Mouse (Mus musculus) A20 (cell line): ENCODE results near the gene Polr3b.

Experiments used
- DNase-seq: peaks from one replicate; pipeline ENCODE4 v3.0.0-alpha.2; 2011; ENCODE audit warnings: low read depth, low spot score

Gene Polr3b

GRCm38 (mm10) chr10:84710827-84711226 is 88.7 kb downstream of the Polr3b start:
- DNase-seq, result no peak

- DNase-seq, result no peak
Observed at GRCm38 (mm10) chr10:84711479-84711878, 89.4 kb downstream of the Polr3b start.

GRCm38 (mm10) chr10:84711940-84712339 is 89.8 kb downstream of the Polr3b start:
- DNase-seq, result no peak

GRCm38 (mm10) chr10:84712532-84712931 is 90.4 kb downstream of the Polr3b start:
- DNase-seq, result no peak

GRCm38 (mm10) chr10:84713043-84713442 is 91.0 kb downstream of the Polr3b start:
- no peak for DNase-seq

- no peak for DNase-seq
Observed at GRCm38 (mm10) chr10:84715639-84716038, 93.5 kb downstream of the Polr3b start.

- DNase-seq, result no peak
Observed at GRCm38 (mm10) chr10:84716581-84716980, 94.5 kb downstream of the Polr3b start.

GRCm38 (mm10) chr10:84722711-84723110 is 100.6 kb downstream of the Polr3b start:
- DNase-seq, result no peak

GRCm38 (mm10) chr10:84727005-84727404 is 104.9 kb downstream of the Polr3b start:
- DNase-seq, result no peak

- DNase-seq, result no peak
Observed at GRCm38 (mm10) chr10:84727760-84728159, 105.7 kb downstream of the Polr3b start.

GRCm38 (mm10) chr10:84730078-84730477 is 108.0 kb downstream of the Polr3b start:
- DNase-seq, result peak; percentile 24

GRCm38 (mm10) chr10:84730956-84731355 is 108.9 kb downstream of the Polr3b start:
- no peak for DNase-seq

GRCm38 (mm10) chr10:84733511-84733910 is 111.4 kb downstream of the Polr3b start:
- no peak for DNase-seq

- no peak for DNase-seq
Observed at GRCm38 (mm10) chr10:84754851-84755785, 133.0 kb downstream of the Polr3b start.

- DNase-seq, result no peak
Observed at GRCm38 (mm10) chr10:84755786-84756203, 133.7 kb downstream of the Polr3b start, which contains the start of gene Rfx4. TSS of gene Rfx4 (plus strand) at chr10:84756062.

- no peak for DNase-seq
Observed at GRCm38 (mm10) chr10:84756435-84757095, 134.5 kb downstream of the Polr3b start.

- DNase-seq, result no peak
Observed at GRCm38 (mm10) chr10:84757426-84758199, 135.5 kb downstream of the Polr3b start.

GRCm38 (mm10) chr10:84758200-84758468 is 136.0 kb downstream of the Polr3b start:
- DNase-seq, result no peak

- no peak for DNase-seq
Observed at GRCm38 (mm10) chr10:84758483-84759431, 136.7 kb downstream of the Polr3b start.

- DNase-seq, result no peak
Observed at GRCm38 (mm10) chr10:84759511-84760117, 137.5 kb downstream of the Polr3b start.
